Mouse (Mus musculus): Measurements from ENCODE around the gene Abcc1.

DNA sequence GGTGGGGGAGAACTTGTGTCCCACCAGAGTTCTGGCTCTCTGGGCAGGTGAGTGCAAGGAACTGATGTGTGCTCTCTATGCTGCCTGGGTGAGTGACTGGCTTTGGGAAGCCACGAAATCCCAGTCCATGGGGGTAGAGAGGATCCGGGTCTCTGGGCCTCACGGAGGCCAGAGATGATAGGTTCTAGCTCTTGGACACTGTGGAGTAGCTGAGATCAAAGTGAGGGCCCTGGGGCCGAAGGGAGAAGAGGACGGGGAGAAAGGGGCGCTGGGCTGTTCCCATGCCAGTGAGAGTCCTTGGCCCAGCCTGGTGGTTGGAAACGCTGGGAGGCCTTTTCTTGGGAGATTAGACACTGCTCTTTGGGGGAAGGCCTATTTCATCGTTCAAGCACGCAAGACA lies 53.8 kb downstream of the Abcc1 start:
- no peak for TF ChIP-seq CTCF (IDR thresholded peaks at IDR 0.05; ENCODE audit: low read depth, low read length)
- TF ChIP-seq POLR2A (IDR thresholded peaks at IDR 0.05; ENCODE audit: borderline replicate concordance, low read depth, low read length): no peak

All from bone marrow macrophage, adult 2 months (primary cell).